Mouse (Mus musculus) limb, embryonic 14.5 days (tissue): ENCODE data around the gene Syap1. TPM values are rescaled to one million over a fixed set of nuclear protein-coding genes. Genes with fewer than 3 reads are reported as not detected.
A peak's percentile ranks its signal among the peaks of the same experiment; 100 is the strongest.

Source experiments
- ATAC-seq: fragments of 200-750 bp; cut with Nextera tagmentation; 2 replicates; pipeline ENCODE4 v1.8.0; 2017; ENCODE audit warnings: low read depth, moderate number of reproducible peaks, moderate TSS enrichment; ENCODE audit not compliant: low FRiP score
- DNase-seq: peaks from one replicate; pipeline ENCODE4 v3.0.0-alpha.2; 2015; ENCODE audit warnings: low spot score
- H3K27ac ChIP-seq: fragments of 300-500 bp; sonication (generic); replicated peaks from 2 replicates; pipeline ENCODE4 v1.5.1; 2014; ENCODE audit warnings: low read depth, mild to moderate bottlenecking, low read length, moderate library complexity, mixed read lengths
- H3K27me3 ChIP-seq: fragments of 300-500 bp; sonication (generic); 2 replicates; pipeline ENCODE4 v1.6.1; 2014; ENCODE audit warnings: low read length, mixed read lengths; ENCODE audit not compliant: control insufficient read depth, insufficient read depth
- H3K36me3 ChIP-seq: fragments of 300-500 bp; sonication (generic); 2 replicates; pipeline ENCODE4 v1.6.1; 2014; ENCODE audit warnings: mild to moderate bottlenecking, low read length, moderate library complexity, mixed read lengths; ENCODE audit not compliant: control insufficient read depth, insufficient read depth
- H3K4me1 ChIP-seq: fragments of 300-500 bp; sonication (generic); 2 replicates; pipeline ENCODE4 v1.6.1; 2014; ENCODE audit warnings: antibody characterized with exemption, low read length, mixed read lengths; ENCODE audit not compliant: control insufficient read depth, insufficient read depth
- H3K4me2 ChIP-seq: fragments of 300-500 bp; sonication (generic); replicated peaks from 2 replicates; pipeline ENCODE4 v1.6.1; 2014; ENCODE audit warnings: low read depth, mild to moderate bottlenecking, low read length, moderate library complexity; ENCODE audit not compliant: severe bottlenecking
- H3K4me3 ChIP-seq: fragments of 300-500 bp; sonication (generic); replicated peaks from 2 replicates; pipeline ENCODE4 v1.5.1; 2014; ENCODE audit warnings: low read length
- H3K9ac ChIP-seq: fragments of 300-500 bp; sonication (generic); 2 replicates; pipeline ENCODE4 v1.6.1; 2014; ENCODE audit warnings: mild to moderate bottlenecking, low read depth, low read length, moderate library complexity; ENCODE audit not compliant: severe bottlenecking
- H3K9me3 ChIP-seq: fragments of 300-500 bp; sonication (generic); 2 replicates; pipeline ENCODE4 v1.6.1; 2016; ENCODE audit warnings: low read length; ENCODE audit not compliant: control insufficient read depth
- POLR2A ChIP-seq: fragments of 200-500 bp; IDR thresholded peaks from 2 replicates; pipeline ENCODE4 v1.8.0; 2012; ENCODE audit warnings: inconsistent platforms, mild to moderate bottlenecking, moderate library complexity, borderline replicate concordance; ENCODE audit not compliant: insufficient read depth, insufficient read length; ENCODE audit errors: extremely low read depth
- WGBS: fragments of 180-500 bp; shearing (Covaris S2); extraction: QIAGEN DNeasy Blood & Tissue Kit; methylation state at CpG from one replicate; pipeline ENCODE4 v1.1.7; 2014; 5-methylcytosine and 5-hydroxymethylcytosine counted together
- polyA plus RNA-seq, 2 experiments: library from polyadenylated mRNA; depleted of rRNA in 1 of 2; stranded (reverse) in 1 of 2; unstranded in 1 of 2; fragments of >200 nt; fragmentation: Nextera tagmentation in 1 of 2; extraction: Ambion mirVana in 1 of 2; gene quantifications; 2 replicates each; pipeline versions ENCODE4 v1.2.1 to v1.2.3; 2012 to 2014

Syap1 gene
- polyA plus RNA-seq, 2 experiments, result 39.6 to 49.8 TPM

GRCm38 (mm10) chrX:162878236-162878635 lies 10.0 kb downstream of the Syap1 start:
- ATAC-seq (no peak), DNase-seq (no peak)
- Histone ChIP-seq H3K27ac (no peak overlapping the region), H3K27me3 (no peaks in the 10 kb centered on the region), H3K9ac (no peak overlapping the region), H3K9me3 (no peaks in the 10 kb centered on the region), H3K36me3 (peaks cover 21% of the 10 kb centered on the region; the same call in 1 of the 2 replicates), H3K4me3 (no peak overlapping the region), H3K4me1 (no peaks in the 10 kb centered on the region), H3K4me2 (no peak overlapping the region)
- TF ChIP-seq POLR2A, result no peak
- WGBS, result 90% methylated on average over 3 of the region's 3 CpGs

DNA sequence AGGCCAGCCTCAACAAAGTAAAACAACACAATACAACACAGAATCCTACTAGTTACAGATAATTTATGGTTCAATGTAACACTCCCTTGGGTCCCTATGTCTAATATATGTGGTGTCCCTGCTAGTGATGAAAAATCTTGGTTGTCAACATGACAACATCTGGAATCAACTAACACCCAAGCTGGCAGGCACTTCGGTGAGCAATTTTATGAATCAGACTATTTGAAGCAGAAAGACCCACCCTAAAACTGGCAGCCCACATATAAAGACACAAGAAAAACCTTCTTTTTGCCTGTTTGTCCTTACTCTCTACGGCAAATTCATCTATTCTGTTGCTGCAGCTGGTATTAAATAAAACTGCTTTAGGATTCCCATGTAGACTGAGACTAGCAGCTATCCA lies 14.5 kb downstream of the Syap1 start:
- peaks cover 32% of the 10 kb centered on the region for H3K36me3 ChIP-seq
- H3K4me2 ChIP-seq, result no peak overlapping the region
- H3K9ac ChIP-seq, result no peak overlapping the region
- H3K4me1 ChIP-seq, result no peaks in the 10 kb centered on the region
- ATAC-seq (no peak), DNase-seq (no peak)
- H3K9me3 ChIP-seq, result no peaks in the 10 kb centered on the region
- no peaks in the 10 kb centered on the region for H3K27me3 ChIP-seq
- H3K27ac ChIP-seq, result no peak overlapping the region
- no peak for TF ChIP-seq POLR2A
- WGBS, result 48% methylated on average over 2 of the region's 2 CpGs
- H3K4me3 ChIP-seq, result no peak overlapping the region

DNA sequence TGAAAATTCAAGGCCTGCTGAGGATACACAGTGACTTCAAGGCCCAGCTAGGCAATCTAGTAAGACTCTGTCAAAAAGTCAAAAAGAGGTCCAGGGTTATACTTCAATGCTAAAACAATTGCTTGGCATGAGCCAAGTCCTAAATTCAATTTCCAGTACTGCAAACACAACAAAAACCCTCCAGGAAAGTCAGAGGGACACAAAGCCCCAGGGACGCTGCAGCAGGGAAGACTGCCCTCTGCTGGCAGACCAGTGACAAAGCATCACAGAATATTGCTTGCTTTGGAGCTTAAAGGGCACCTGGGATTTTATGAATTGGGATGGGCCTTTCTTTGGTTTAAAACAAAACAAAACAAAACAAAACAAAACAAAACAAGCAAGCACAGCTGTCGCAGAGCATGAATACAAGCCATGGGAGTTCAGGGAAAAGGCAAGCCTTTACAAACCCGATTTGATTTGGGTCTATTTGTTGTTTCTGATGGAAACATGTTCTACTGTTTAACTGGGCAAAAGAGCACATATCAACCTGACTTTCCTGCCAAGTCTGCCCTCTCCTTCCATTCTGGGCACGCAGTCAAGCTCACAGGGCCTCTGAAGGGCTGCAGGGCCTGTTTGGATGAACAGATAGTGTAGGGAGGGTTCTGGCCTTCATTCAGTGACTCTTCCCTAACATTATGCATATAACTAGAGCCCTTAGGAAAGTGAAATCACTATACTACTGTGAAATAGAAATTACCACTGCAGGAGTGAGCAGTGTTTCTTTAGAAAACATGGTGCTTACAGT lies 16.3 kb downstream of the Syap1 start:
- peak; percentile 10 for DNase-seq
- 42% methylated on average over 4 of the region's 4 CpGs for WGBS
- no peaks in the 10 kb centered on the region for H3K9me3 ChIP-seq

DNA sequence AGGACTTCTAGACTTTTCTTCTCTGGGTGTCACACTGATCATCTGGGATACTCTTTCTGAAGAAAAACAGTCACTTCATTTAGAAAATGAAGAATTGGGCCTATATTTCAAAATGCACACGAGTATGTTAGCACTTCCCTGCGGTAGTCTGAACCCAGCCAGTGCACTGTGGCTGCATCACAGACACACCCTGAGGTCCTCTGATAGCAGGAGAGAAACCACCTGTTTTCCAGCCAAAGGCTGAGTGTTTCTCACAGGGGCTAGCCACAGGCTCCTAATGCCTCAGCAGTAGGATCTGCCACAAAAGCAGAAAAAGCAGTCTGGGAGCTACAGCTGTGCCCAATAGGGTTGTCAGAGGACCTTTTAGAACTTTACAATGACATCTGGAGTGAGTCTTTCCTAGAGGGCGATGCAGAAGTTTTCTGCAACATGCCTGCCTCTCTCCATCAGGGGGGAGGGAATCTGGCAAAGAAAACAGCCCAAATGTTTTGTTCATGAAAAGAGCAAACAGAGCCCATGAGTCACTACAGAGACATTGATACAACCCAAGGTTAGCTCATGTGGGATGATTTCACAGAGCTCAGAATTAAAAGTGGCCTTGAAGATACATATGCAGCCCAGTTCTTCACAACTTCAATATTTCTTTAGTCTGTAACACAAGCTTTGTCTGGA lies 19.8 kb downstream of the Syap1 start:
- DNase-seq (no peak), ATAC-seq (no peak)
- 67% methylated on average over 3 of the region's 3 CpGs for WGBS
- no peaks in the 10 kb centered on the region for H3K9me3 ChIP-seq
- no peak for TF ChIP-seq POLR2A
- peaks cover 19% of the 10 kb centered on the region for H3K36me3 ChIP-seq
- no peak overlapping the region for H3K4me2 ChIP-seq
- no peaks in the 10 kb centered on the region for H3K27me3 ChIP-seq
- no peak overlapping the region for H3K27ac ChIP-seq
- H3K4me3 ChIP-seq, result no peak overlapping the region
- H3K4me1 ChIP-seq, result no peaks in the 10 kb centered on the region
- no peak overlapping the region for H3K9ac ChIP-seq

More for the DNA sequence above, 16.3 kb downstream of the Syap1 start:
- Histone ChIP-seq H3K4me3 (no peak overlapping the region), H3K27me3 (no peaks in the 10 kb centered on the region), H3K4me2 (no peak overlapping the region), H3K4me1 (no peaks in the 10 kb centered on the region), H3K36me3 (peaks cover 25% of the 10 kb centered on the region), H3K27ac (no peak overlapping the region), H3K9ac (no peak overlapping the region)
- TF ChIP-seq POLR2A, result no peak
- ATAC-seq, result no peak

DNA sequence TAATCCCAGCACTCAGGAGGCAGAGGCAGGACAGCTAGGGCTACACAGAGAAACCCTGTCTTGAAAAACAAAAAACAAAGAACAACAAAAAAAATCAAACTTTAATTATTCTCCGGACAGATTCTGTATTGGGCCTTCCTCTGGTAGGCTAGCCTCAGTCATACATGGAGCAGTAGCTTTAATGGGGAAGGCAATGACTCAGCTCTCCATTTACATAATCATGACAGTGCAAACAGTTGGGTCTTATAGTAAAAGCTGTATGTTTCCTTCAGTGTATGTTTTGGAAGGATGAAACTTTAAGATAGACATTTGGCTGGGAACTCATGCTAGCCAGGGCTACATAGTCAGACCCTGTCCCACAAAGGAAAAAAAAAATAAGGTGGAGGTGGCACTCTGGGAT lies 39.6 kb downstream of the Syap1 start:
- Histone ChIP-seq H3K27ac (no peak overlapping the region), H3K4me2 (no peak overlapping the region), H3K9ac (no peak overlapping the region), H3K27me3 (no peaks in the 10 kb centered on the region), H3K9me3 (no peaks in the 10 kb centered on the region), H3K4me3 (no peak overlapping the region), H3K36me3 (no peaks in the 10 kb centered on the region), H3K4me1 (no peaks in the 10 kb centered on the region)
- no peak for TF ChIP-seq POLR2A
- DNase-seq (no peak), ATAC-seq (no peak)
- 79% methylated on average over 1 of the region's 1 CpGs for WGBS
